Mouse (Mus musculus) midbrain, embryonic 12.5 days (tissue): ENCODE measurements at regions not wholly inside any gene's neighbourhood (a gene's known extent, or its start where the extent isn't known, plus 50 kb on each side); places are given as distances from the start of the nearest gene placed in this dataset.

Source experiments
- ATAC-seq: fragments of 200-750 bp; cut with Nextera tagmentation; 2 replicates; pipeline ENCODE4 v1.8.0; 2017; ENCODE audit warnings: low read depth, moderate TSS enrichment, moderate library complexity; ENCODE audit not compliant: low FRiP score
- H3K27ac ChIP-seq: fragments of 300-500 bp; sonication (generic); replicated peaks from 2 replicates; pipeline ENCODE4 v1.5.1; 2016; ENCODE audit warnings: mild to moderate bottlenecking
- H3K27me3 ChIP-seq: fragments of 300-500 bp; sonication (generic); 2 replicates; pipeline ENCODE4 v1.6.1; 2016; ENCODE audit warnings: mild to moderate bottlenecking
- H3K36me3 ChIP-seq: fragments of 300-500 bp; sonication (generic); 2 replicates; pipeline ENCODE4 v1.6.1; 2016
- H3K4me1 ChIP-seq: fragments of 300-500 bp; sonication (generic); 2 replicates; pipeline ENCODE4 v1.6.1; 2016
- H3K4me2 ChIP-seq: fragments of 300-500 bp; sonication (generic); replicated peaks from 2 replicates; pipeline ENCODE4 v1.6.1; 2016; ENCODE audit warnings: mild to moderate bottlenecking, moderate library complexity
- H3K4me3 ChIP-seq: fragments of 300-500 bp; sonication (generic); 2 replicates; pipeline ENCODE4 v1.5.1; 2016; ENCODE audit warnings: mild to moderate bottlenecking
- H3K9ac ChIP-seq: fragments of 300-500 bp; sonication (generic); replicated peaks from 2 replicates; pipeline ENCODE4 v1.6.1; 2016; ENCODE audit warnings: mild to moderate bottlenecking, moderate library complexity
- H3K9me3 ChIP-seq: fragments of 300-500 bp; sonication (generic); 2 replicates; pipeline ENCODE4 v1.6.1; 2016; ENCODE audit warnings: mild to moderate bottlenecking
- WGBS: fragments of 180-500 bp; shearing (Covaris S2); methylation state at CpG from one replicate; pipeline ENCODE4 v1.1.7; 2016; 5-methylcytosine and 5-hydroxymethylcytosine counted together

DNA sequence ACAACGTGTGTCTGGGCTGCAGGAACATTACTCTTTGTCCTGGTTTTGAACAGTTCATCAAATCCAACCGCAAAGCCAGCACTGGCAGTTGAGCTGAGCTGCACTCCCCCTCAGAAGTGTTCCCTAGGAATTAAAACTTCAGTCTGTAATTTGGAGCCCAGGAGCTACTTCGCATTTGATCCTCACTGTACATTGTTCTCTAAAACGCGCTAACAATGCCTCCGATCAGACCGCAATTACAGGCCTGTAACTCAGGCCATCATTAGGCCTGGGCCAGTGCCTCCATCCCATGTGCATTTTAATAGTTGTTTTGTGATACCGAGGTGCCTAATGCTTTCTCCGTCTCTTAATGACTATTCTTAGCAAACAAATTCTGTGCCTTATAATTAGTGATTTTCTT is 185.6 kb downstream of the Rps15a start:
- Histone ChIP-seq H3K27ac (no peak overlapping the region), H3K36me3 (no peaks in the 10 kb centered on the region), H3K9ac (no peak overlapping the region), H3K4me1 (no peaks in the 10 kb centered on the region; the same call in 1 of the 2 replicates), H3K4me3 (no peak overlapping the region), H3K9me3 (no peaks in the 10 kb centered on the region), H3K4me2 (no peak overlapping the region), H3K27me3 (no peaks in the 10 kb centered on the region)
- 71% methylated on average over 9 of the region's 9 CpGs for WGBS
- ATAC-seq: no peak

DNA sequence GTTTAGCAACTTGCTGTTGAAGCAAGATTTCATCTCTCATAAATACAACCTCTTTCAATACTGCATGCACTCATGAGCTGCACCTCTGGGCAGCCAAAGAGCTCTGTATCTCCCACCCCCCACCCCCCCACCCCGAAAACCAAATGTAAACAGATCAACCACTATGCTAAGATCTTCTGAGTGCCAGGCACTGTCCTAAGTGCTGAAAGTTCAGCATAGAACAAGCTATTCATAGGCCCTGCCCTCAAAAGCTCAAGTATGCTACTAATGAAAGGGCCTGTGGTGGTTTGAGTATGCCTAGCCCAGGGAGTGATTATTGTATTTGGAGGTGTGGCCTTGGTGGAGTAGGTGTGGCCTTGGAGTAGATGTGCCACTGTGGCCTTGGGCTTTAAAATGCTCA is 189.6 kb downstream of the Rps15a start:
- 44% methylated on average over 1 of the region's 1 CpGs for WGBS
- Histone ChIP-seq H3K27me3 (no peaks in the 10 kb centered on the region), H3K27ac (no peak overlapping the region), H3K36me3 (no peaks in the 10 kb centered on the region), H3K4me3 (no peak overlapping the region), H3K9ac (no peak overlapping the region), H3K4me2 (no peak overlapping the region), H3K9me3 (no peaks in the 10 kb centered on the region), H3K4me1 (no peaks in the 10 kb centered on the region; the same call in 1 of the 2 replicates)
- ATAC-seq: no peak

DNA sequence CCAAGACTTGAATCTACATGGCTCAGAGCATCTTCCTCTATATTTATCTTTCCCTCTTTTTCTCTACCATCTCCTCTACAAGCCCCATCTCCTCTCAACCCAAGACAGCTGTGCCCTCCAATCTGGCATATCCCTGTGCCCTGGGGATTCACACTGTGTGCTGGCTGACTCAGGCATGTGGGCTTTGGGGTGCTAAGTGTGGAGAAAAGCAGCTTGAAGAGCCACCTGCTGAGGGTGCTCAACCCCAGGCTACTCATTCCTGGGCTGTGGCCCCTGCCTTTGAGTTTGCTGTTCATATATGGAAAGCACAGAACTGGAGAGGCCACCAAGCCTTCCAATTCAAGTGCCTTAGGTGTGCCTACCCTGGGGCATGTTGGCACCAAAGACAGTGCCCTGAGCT is 193.7 kb downstream of the Rps15a start:
- no peaks in the 10 kb centered on the region for H3K4me1 ChIP-seq
- no peak overlapping the region for H3K9ac ChIP-seq
- ATAC-seq: no peak

GRCm38 (mm10) chr7:117918206-117918995 is 197.6 kb downstream of the Rps15a start:
- 92% methylated on average over 10 of the region's 10 CpGs for WGBS
- no peak for ATAC-seq

More for the DNA sequence above, 193.7 kb downstream of the Rps15a start:
- H3K27me3 ChIP-seq: no peaks in the 10 kb centered on the region
- H3K9me3 ChIP-seq: no peaks in the 10 kb centered on the region
- no peak overlapping the region for H3K4me2 ChIP-seq
- H3K4me3 ChIP-seq: no peak overlapping the region
- no peak overlapping the region for H3K27ac ChIP-seq
- no peaks in the 10 kb centered on the region for H3K36me3 ChIP-seq

DNA sequence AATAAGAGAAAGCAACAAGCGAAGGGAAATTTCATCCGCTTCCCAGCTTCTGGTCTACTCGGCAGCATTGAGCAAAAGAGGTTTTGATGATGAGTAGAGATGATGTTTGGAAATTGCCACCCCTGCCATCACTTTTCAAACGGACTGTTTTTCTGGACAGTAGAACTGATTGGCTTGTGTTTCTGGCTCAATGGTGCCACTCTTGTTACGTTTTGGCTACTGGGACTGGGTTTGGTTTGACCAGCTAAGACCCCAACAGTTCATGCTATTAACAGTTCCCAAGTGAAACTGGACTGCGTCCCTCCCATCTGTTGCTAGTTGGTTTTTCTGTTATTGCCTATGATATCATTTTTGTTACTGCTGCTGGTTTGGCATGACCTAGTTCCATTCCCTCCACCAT is 199.1 kb downstream of the Rps15a start:
- Histone ChIP-seq H3K4me2 (no peak overlapping the region), H3K27ac (no peak overlapping the region), H3K9ac (no peak overlapping the region), H3K27me3 (no peaks in the 10 kb centered on the region), H3K4me3 (no peak overlapping the region), H3K36me3 (no peaks in the 10 kb centered on the region), H3K9me3 (no peaks in the 10 kb centered on the region), H3K4me1 (no peaks in the 10 kb centered on the region)
- 91% methylated on average over 6 of the region's 6 CpGs for WGBS
- no peak for ATAC-seq

More at GRCm38 (mm10) chr7:117918206-117918995, 197.6 kb downstream of the Rps15a start:
- Histone ChIP-seq H3K4me3 (no peak overlapping the region), H3K9ac (no peak overlapping the region), H3K27ac (no peak overlapping the region), H3K4me1 (no peaks in the 10 kb centered on the region), H3K4me2 (no peak overlapping the region), H3K9me3 (no peaks in the 10 kb centered on the region), H3K36me3 (no peaks in the 10 kb centered on the region), H3K27me3 (no peaks in the 10 kb centered on the region)

DNA sequence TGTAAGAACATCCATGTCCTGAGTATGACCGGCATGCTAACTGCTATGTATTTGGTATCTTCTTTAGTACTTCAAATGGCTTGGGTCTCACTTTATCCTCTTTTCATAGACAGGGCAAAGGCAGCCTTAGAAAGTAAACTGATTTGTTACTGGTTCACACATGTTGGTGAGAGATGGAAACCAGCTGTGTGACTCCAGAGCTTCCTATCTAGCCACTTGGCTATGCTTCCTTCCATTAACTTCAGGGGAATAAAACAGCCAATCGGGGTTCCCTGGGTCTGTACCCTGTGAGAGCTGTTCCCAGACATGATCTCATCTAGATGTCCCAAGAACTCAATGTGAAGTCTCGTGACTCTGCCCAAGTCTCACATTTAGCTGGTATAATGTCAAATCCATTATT is 203.5 kb downstream of the Rps15a start:
- 91% methylated on average over 3 of the region's 3 CpGs for WGBS
- Histone ChIP-seq H3K9ac (no peak overlapping the region), H3K27ac (no peak overlapping the region), H3K4me3 (no peak overlapping the region), H3K27me3 (no peaks in the 10 kb centered on the region), H3K4me2 (no peak overlapping the region), H3K9me3 (no peaks in the 10 kb centered on the region), H3K36me3 (no peaks in the 10 kb centered on the region), H3K4me1 (no peaks in the 10 kb centered on the region)
- ATAC-seq: no peak

DNA sequence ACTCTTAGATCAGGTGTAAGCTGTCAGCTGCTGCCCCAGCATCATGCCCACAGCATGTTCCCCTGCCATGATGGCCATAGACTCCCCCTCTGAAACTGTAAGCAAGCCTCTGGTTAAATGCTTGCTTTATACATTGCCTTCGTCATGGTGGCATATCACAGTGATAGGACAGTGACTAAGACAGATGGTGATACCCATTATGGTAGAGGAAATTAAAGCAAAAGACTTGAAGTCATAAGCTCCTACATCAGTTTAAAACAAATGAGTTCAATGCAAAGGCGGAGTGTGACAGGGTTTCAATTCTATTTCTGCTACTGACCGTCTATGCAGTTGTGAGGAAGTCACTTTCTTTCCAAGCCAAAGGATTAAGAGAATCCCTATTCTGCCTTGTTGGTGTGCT is 204.9 kb downstream of the Rps15a start:
- no peak overlapping the region for H3K4me3 ChIP-seq
- H3K4me1 ChIP-seq: no peaks in the 10 kb centered on the region
- ATAC-seq: no peak
- no peak overlapping the region for H3K9ac ChIP-seq
- H3K4me2 ChIP-seq: no peak overlapping the region
- no peaks in the 10 kb centered on the region for H3K36me3 ChIP-seq
- no peak overlapping the region for H3K27ac ChIP-seq
- H3K9me3 ChIP-seq: no peaks in the 10 kb centered on the region
- no peaks in the 10 kb centered on the region for H3K27me3 ChIP-seq
- WGBS: 90% methylated on average over 3 of the region's 3 CpGs

- H3K27me3 ChIP-seq: peaks cover 3% of the 10 kb centered on the region; the same call in 1 of the 2 replicates
- H3K27ac ChIP-seq: no peak overlapping the region
- WGBS: 90% methylated on average over 2 of the region's 2 CpGs
- no peaks in the 10 kb centered on the region for H3K9me3 ChIP-seq
- no peaks in the 10 kb centered on the region for H3K36me3 ChIP-seq
- H3K4me3 ChIP-seq: no peak overlapping the region
- no peak overlapping the region for H3K4me2 ChIP-seq
- H3K4me1 ChIP-seq: no peaks in the 10 kb centered on the region
- no peak for ATAC-seq
- no peak overlapping the region for H3K9ac ChIP-seq
These were observed 219.5 kb downstream of the Rps15a start for GRCm38 (mm10) chr7:117896528-117896927.

- Histone ChIP-seq H3K4me3 (no peak overlapping the region), H3K27ac (no peak overlapping the region), H3K4me2 (no peak overlapping the region), H3K9ac (no peak overlapping the region), H3K4me1 (peaks cover 4% of the 10 kb centered on the region; the same call in 1 of the 2 replicates), H3K36me3 (no peaks in the 10 kb centered on the region), H3K27me3 (peaks cover 46% of the 10 kb centered on the region), H3K9me3 (no peaks in the 10 kb centered on the region)
- WGBS: 80% methylated on average over 6 of the region's 6 CpGs
- no peak for ATAC-seq
These were observed 228.7 kb downstream of the Rps15a start for GRCm38 (mm10) chr7:117887288-117887687.

- ATAC-seq: peak; percentile 41; the same call in 1 of the 2 replicates
- Histone ChIP-seq H3K27me3 (peaks cover 45% of the 10 kb centered on the region), H3K9me3 (no peaks in the 10 kb centered on the region), H3K27ac (no peak overlapping the region), H3K9ac (no peak overlapping the region), H3K4me1 (peaks cover 4% of the 10 kb centered on the region; the same call in 1 of the 2 replicates), H3K36me3 (no peaks in the 10 kb centered on the region), H3K4me3 (no peak overlapping the region), H3K4me2 (no peak overlapping the region)
- WGBS: 5% methylated on average over 13 of the region's 13 CpGs
These were observed 233.2 kb downstream of the Rps15a start for GRCm38 (mm10) chr7:117882803-117883202.

DNA sequence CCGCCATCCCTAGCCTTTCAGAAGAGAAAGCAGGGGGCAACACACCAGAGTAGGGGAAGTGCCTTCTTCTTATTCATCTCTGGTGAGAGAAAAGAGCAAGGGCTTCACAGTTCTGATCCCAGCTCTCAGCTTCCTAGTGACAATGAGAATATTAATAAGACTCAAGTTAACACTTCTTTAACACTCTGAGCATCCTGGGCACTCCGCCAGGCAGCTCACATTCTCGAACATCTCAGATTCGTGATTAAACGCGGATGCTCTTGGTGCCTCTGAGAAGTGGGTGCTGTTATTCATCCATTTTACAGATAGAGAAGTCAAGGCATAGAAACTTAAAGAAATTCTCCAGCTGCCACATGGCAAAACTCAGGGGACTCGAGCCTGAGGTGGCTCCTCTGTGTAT is 237.1 kb downstream of the Rps15a start:
- H3K36me3 ChIP-seq: no peaks in the 10 kb centered on the region
- H3K9ac ChIP-seq: no peak overlapping the region
- no peak overlapping the region for H3K4me2 ChIP-seq
- WGBS: 77% methylated on average over 7 of the region's 7 CpGs
- H3K9me3 ChIP-seq: no peaks in the 10 kb centered on the region
- H3K4me1 ChIP-seq: no peaks in the 10 kb centered on the region; the same call in 1 of the 2 replicates
- no peak for ATAC-seq
- H3K4me3 ChIP-seq: no peak overlapping the region
- no peak overlapping the region for H3K27ac ChIP-seq
- H3K27me3 ChIP-seq: peaks cover 18% of the 10 kb centered on the region

- Histone ChIP-seq H3K9me3 (no peaks in the 10 kb centered on the region), H3K27ac (no peak overlapping the region), H3K4me3 (no peak overlapping the region), H3K27me3 (peaks cover 6% of the 10 kb centered on the region; the same call in 1 of the 2 replicates), H3K9ac (no peak overlapping the region), H3K36me3 (no peaks in the 10 kb centered on the region), H3K4me1 (no peaks in the 10 kb centered on the region), H3K4me2 (no peak overlapping the region)
- WGBS: 93% methylated on average over 2 of the region's 2 CpGs
- no peak for ATAC-seq
These were observed 240.7 kb downstream of the Rps15a start for GRCm38 (mm10) chr7:117875241-117875640.
